Mouse (Mus musculus): Measurements from ENCODE around the gene Gm17349. TPM values are rescaled to one million over a fixed set of nuclear protein-coding genes. Genes with fewer than 3 reads are reported as not detected.
"Not testable (repeated sequence)": the region's sequence is repeated elsewhere in the genome, so short reads cannot be mapped to it uniquely, and the experiment has no call there.

The Gm17349 gene
- polyA plus RNA-seq, 1 experiment from 2014 or later, result not detected

- peak overlapping the region; percentile 95; the same call in 1 of the 2 replicates for H3K9ac ChIP-seq (replicated peaks)
- peaks cover 46% of the 10 kb centered on the region for H3K36me3 ChIP-seq
- H3K27me3 ChIP-seq, result no peaks in the 10 kb centered on the region
- H3K4me3 ChIP-seq, result peak overlapping the region; percentile 74
- peak overlapping the region; percentile 71 for H3K4me2 ChIP-seq (replicated peaks)
- WGBS, result 64% methylated on average over 5 of the region's 5 CpGs
- H3K9me3 ChIP-seq, result no peaks in the 10 kb centered on the region
- no peak for ATAC-seq (replicated peaks)
- H3K4me1 ChIP-seq, result peaks cover 37% of the 10 kb centered on the region
- H3K27ac ChIP-seq (replicated peaks), result peak overlapping the region; percentile 95
Measured at GRCm38 (mm10) chr15:99703676-99704040, 1.6 kb downstream of the Gm17349 start.

- Histone ChIP-seq H3K9me3 (no peaks in the 10 kb centered on the region), H3K9ac (replicated peaks) (peak overlapping the region; percentile 95), H3K4me2 (replicated peaks) (peak overlapping the region; percentile 71), H3K36me3 (peaks cover 43% of the 10 kb centered on the region), H3K4me1 (peaks cover 37% of the 10 kb centered on the region), H3K27me3 (no peaks in the 10 kb centered on the region), H3K27ac (replicated peaks) (peak overlapping the region; percentile 95), H3K4me3 (peak overlapping the region; percentile 74)
- no peak for ATAC-seq (replicated peaks)
- WGBS, result 66% methylated on average over 9 of the region's 9 CpGs
Measured at GRCm38 (mm10) chr15:99703104-99703503, 2.2 kb downstream of the Gm17349 start.

- H3K4me1 ChIP-seq, result peaks cover 37% of the 10 kb centered on the region
- no peaks in the 10 kb centered on the region for H3K27me3 ChIP-seq
- peak within 1 kb of the TSS; percentile 71 for H3K4me2 ChIP-seq (replicated peaks)
- under 1% methylated on average over 68 of the region's 71 CpGs for WGBS
- peak within 1 kb of the TSS; percentile 95 for H3K27ac ChIP-seq (replicated peaks)
- no peaks in the 10 kb centered on the region for H3K9me3 ChIP-seq
- peak within 1 kb of the TSS; percentile 74 for H3K4me3 ChIP-seq
- peak within 1 kb of the TSS; percentile 95 for H3K9ac ChIP-seq (replicated peaks)
- ATAC-seq (replicated peaks), result peak; percentile 97
- peaks cover 40% of the 10 kb centered on the region for H3K36me3 ChIP-seq
Measured at GRCm38 (mm10) chr15:99701999-99702900, 3.0 kb downstream of the Gm17349 start, which contains the start of gene Smarcd1. Gene Smarcd1 (plus strand): TSS chr15:99702129.

DNA sequence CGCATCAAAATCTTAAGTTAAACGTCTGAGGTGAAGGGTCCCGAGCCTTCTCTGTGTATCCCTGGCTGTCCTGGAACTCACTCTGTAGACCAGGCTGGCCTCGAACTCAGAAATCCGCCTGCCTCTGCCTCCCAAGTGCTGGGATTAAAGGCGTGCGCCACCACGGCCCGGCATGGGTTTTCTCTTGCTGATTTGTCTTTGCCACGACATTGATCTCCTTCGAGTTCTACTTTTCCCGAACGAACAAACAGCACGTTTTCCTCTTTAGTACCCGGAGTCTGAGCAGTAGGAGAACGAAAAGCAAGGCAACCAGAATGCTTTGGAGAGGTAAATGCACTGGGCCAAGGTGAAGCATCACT, 3.7 kb downstream of the Gm17349 start:
- Histone ChIP-seq H3K9ac (replicated peaks) (peak overlapping the region; percentile 95), H3K36me3 (peaks cover 39% of the 10 kb centered on the region), H3K27ac (replicated peaks) (peak overlapping the region; percentile 95), H3K4me3 (peak overlapping the region; percentile 74), H3K4me2 (replicated peaks) (peak overlapping the region; percentile 32), H3K4me1 (peaks cover 37% of the 10 kb centered on the region)
- H3K27me3 ChIP-seq, H3K9me3 ChIP-seq: not testable (repeated sequence)
- ATAC-seq (replicated peaks), result peak; percentile 3; the same call in 1 of the 2 replicates
- WGBS, result 49% methylated on average over 16 of the region's 16 CpGs

- Histone ChIP-seq H3K4me1 (peaks cover 32% of the 10 kb centered on the region), H3K4me2 (replicated peaks) (no peak overlapping the region), H3K4me3 (no peak overlapping the region), H3K27me3 (no peaks in the 10 kb centered on the region), H3K27ac (replicated peaks) (no peak overlapping the region), H3K9me3 (no peaks in the 10 kb centered on the region), H3K9ac (replicated peaks) (no peak overlapping the region), H3K36me3 (peaks cover 38% of the 10 kb centered on the region)
- no peak for ATAC-seq (replicated peaks)
- 91% methylated on average over 18 of the region's 18 CpGs for WGBS
Measured at GRCm38 (mm10) chr15:99700219-99701106, 4.8 kb downstream of the Gm17349 start.

DNA sequence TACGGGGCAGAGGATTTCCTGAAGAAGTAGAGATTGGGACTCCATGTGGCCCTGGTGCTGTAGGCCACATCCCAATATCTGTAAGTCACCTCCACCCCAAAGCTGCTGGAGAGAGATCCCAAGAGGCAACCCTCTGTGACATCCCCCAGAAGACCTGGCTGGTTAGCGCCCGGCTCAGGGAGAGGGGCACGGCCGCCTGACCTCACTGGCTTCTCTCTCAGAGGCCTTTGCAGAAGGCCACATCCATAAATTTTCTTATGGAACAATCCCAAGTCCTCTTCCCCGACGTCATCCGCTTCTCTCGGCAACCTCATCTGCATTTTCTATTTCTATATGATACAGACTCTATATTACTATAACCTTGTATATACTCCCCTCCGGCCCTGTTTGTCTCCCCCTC, 5.6 kb downstream of the Gm17349 start:
- H3K9me3 ChIP-seq, result no peaks in the 10 kb centered on the region
- H3K27me3 ChIP-seq, result no peaks in the 10 kb centered on the region
- no peak overlapping the region for H3K4me2 ChIP-seq (replicated peaks)
- H3K4me3 ChIP-seq, result no peak overlapping the region
- H3K27ac ChIP-seq (replicated peaks), result no peak overlapping the region
- no peak overlapping the region for H3K9ac ChIP-seq (replicated peaks)
- WGBS, result 89% methylated on average over 10 of the region's 10 CpGs
- H3K36me3 ChIP-seq, result peaks cover 33% of the 10 kb centered on the region; the same call in 1 of the 2 replicates
- no peak for ATAC-seq (replicated peaks)
- H3K4me1 ChIP-seq, result peaks cover 27% of the 10 kb centered on the region

GRCm38 (mm10) chr15:99698533-99699085, 6.7 kb downstream of the Gm17349 start:
- Histone ChIP-seq H3K9me3 (no peaks in the 10 kb centered on the region), H3K4me1 (peaks cover 16% of the 10 kb centered on the region), H3K36me3 (peaks cover 28% of the 10 kb centered on the region; the same call in 1 of the 2 replicates), H3K9ac (replicated peaks) (no peak overlapping the region; the same call in 1 of the 2 replicates), H3K4me2 (replicated peaks) (no peak overlapping the region), H3K27me3 (no peaks in the 10 kb centered on the region), H3K27ac (replicated peaks) (no peak overlapping the region), H3K4me3 (no peak overlapping the region)
- 38% methylated on average over 20 of the region's 20 CpGs for WGBS
- no peak for ATAC-seq (replicated peaks)

DNA sequence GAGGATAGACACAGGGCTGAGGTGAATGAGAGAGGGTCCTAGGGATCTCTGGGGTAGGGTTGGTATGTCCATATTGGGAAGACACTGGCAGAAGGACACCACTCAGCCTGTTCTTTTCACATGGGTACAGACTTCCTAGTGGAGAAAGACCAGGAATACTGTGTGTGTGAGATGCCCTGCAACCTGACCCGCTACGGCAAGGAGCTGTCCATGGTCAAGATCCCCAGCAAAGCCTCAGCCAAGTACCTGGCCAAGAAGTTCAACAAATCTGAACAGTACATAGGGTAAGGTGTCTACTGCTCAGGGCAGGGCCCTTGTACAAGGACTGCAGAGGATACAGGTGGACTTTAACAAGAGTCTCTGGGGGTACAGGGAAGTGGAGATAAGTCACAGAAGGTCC, 8.0 kb downstream of the Gm17349 start:
- WGBS, result 33% methylated on average over 2 of the region's 2 CpGs
- H3K4me1 ChIP-seq, result 0 out of 2 replicates have a peak, but pooled peaks cover 8% of the 10 kb centered on the region
- H3K9me3 ChIP-seq, result no peaks in the 10 kb centered on the region
- H3K27me3 ChIP-seq, result no peaks in the 10 kb centered on the region
- no peak overlapping the region for H3K9ac ChIP-seq (replicated peaks)
- H3K4me2 ChIP-seq (replicated peaks), result no peak overlapping the region
- no peak overlapping the region for H3K4me3 ChIP-seq
- H3K27ac ChIP-seq (replicated peaks), result no peak overlapping the region
- peaks cover 28% of the 10 kb centered on the region; the same call in 1 of the 2 replicates for H3K36me3 ChIP-seq
- ATAC-seq (replicated peaks), result no peak

DNA sequence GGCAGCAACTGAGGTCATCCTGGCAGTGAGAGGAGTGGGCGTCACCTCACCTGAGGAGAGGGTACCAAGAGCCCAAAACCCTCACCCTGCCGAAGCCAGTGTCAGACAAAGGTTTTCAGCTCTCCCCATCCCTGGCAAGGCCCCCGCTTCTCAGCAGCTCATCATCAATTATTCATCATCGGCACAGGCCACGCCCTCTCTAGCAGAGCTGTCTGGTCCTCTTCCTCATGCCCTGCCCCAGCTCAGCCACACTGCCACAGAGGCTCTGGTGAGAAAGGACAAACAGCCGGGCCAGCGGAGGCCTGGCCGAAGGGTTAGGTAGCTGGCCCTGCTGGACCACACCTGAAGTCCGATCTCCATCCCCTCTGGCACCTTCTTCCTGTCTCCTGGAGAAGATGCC, 13.3 kb downstream of the Gm17349 start:
- no peaks in the 10 kb centered on the region for H3K9me3 ChIP-seq
- H3K36me3 ChIP-seq, result peaks cover 10% of the 10 kb centered on the region; the same call in 1 of the 2 replicates
- WGBS, result 58% methylated on average over 9 of the region's 9 CpGs
- no peaks in the 10 kb centered on the region for H3K27me3 ChIP-seq
- H3K4me2 ChIP-seq (replicated peaks), result no peak overlapping the region
- ATAC-seq (replicated peaks), result 0 out of 2 replicates have a peak, but pooled peaks have one; percentile 44
- no peak overlapping the region for H3K9ac ChIP-seq (replicated peaks)
- peaks cover 6% of the 10 kb centered on the region; the same call in 1 of the 2 replicates for H3K4me1 ChIP-seq
- no peak overlapping the region for H3K4me3 ChIP-seq
- H3K27ac ChIP-seq (replicated peaks), result no peak overlapping the region

- Histone ChIP-seq H3K4me3 (no peak overlapping the region), H3K9me3 (no peaks in the 10 kb centered on the region), H3K4me1 (peaks cover 6% of the 10 kb centered on the region; the same call in 1 of the 2 replicates), H3K27me3 (no peaks in the 10 kb centered on the region), H3K27ac (replicated peaks) (no peak overlapping the region), H3K36me3 (peaks cover 5% of the 10 kb centered on the region; the same call in 1 of the 2 replicates), H3K9ac (replicated peaks) (no peak overlapping the region), H3K4me2 (replicated peaks) (no peak overlapping the region)
- whole genome bisulfite sequencing, result 27% methylated on average over 4 of the region's 4 CpGs
- no peak for ATAC-seq (replicated peaks)
Measured at GRCm38 (mm10) chr15:99690924-99691323, 14.4 kb downstream of the Gm17349 start.

DNA sequence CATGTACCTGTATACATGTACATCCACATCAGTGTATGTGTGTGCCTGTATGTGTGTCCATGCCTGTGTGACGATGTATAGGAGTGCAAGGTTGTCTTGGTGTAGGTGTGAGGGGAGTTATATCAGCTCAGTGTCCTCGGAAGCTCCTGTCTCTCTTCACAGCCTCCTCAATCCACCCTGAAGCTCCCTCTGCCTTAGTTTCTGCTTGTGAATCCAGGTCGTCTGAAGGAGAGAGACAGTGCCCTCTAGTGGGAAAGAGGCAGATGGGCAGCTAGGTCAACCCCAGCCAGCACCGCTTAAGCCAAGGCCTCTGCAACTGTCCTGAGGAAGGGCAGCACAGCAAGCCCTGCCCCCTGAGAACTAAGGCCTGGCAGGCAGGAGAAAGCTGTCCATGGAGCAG, 16.6 kb downstream of the Gm17349 start:
- 3% methylated on average over 4 of the region's 4 CpGs for WGBS
- Histone ChIP-seq H3K36me3 (peaks cover 8% of the 10 kb centered on the region; the same call in 1 of the 2 replicates), H3K27me3 (no peaks in the 10 kb centered on the region), H3K27ac (replicated peaks) (no peak overlapping the region), H3K4me3 (no peak overlapping the region), H3K4me2 (replicated peaks) (no peak overlapping the region), H3K9me3 (no peaks in the 10 kb centered on the region), H3K4me1 (peaks cover 6% of the 10 kb centered on the region; the same call in 1 of the 2 replicates), H3K9ac (replicated peaks) (no peak overlapping the region)
- ATAC-seq (replicated peaks), result peak; percentile 69

Measured in forebrain, embryonic 15.5 days (tissue).